Comparison of ENCODE assay signal across 35 mouse cellular contexts in the genomic region with DNA sequence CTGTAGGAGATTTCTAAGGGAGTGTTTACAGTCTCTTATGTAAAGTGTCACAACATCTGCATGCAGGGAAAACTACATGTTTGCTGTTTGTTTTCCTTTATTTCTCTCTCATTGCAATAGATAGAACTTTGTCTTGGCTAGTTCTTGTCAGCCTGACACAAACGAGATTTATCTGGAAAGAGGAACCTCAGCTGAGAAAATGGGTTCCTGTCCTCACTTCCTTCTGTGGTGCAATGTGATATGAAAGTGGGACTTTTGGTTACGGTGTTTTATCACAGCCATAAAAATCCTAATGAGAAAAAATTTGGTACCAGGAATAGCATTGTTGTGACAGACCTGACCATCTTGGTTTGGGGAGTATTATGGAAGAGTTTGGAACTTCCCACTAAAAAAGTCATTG. TPM values are rescaled to one million over a fixed set of nuclear protein-coding genes. Genes with fewer than 3 reads are reported as not detected.
A peak's percentile ranks its signal among the peaks of the same experiment; 100 is the strongest.
DNase-seq lines count a peak whose midpoint lies in the region; ATAC-seq and TF ChIP-seq lines count a peak whose summit lies in the region.
"Had no signal": no experiment of that assay in that cellular context is flagged by ENCODE, and none has a peak within 500 bp of the region (broad histone marks: within the 10 kb centered on the region; RNA-seq: fewer than 3 reads in every experiment).

No protein-coding gene starts in this region.

- ATAC-seq in erythroid progenitor cell, adult 5-6 weeks (replicated peaks; ENCODE audit: low FRiP score, poor library complexity, severe bottlenecking), result no peak
- ATAC-seq: forebrain, embryonic 13.5 days; inflammation-experienced regulatory T-cells, adult 6 months; midbrain, embryonic 16.5 days had no signal

- H3K4me3 ChIP-seq in spleen, adult 2 months (ENCODE audit: extremely low read depth, insufficient read depth, insufficient read length), result no peak overlapping the region
- H3K4me3 ChIP-seq in macrophage (ENCODE audit: inconsistent target), result no peak overlapping the region
- H3K4me3 ChIP-seq: embryonic facial prominence, embryonic 10.5 days; embryonic facial prominence, embryonic 15.5 days; forebrain, embryonic 13.5 days; gastrocnemius, adult 2 months; heart, adult 2 months; heart, embryonic 12.5 days; hindbrain, embryonic 10.5 days; hindbrain, embryonic 15.5 days; layer of hippocampus, adult 2 months; limb, embryonic 10.5 days; limb, embryonic 15.5 days; liver, embryonic 15.5 days; lung, embryonic 15.5 days; myocyte; neural tube, embryonic 12.5 days had no signal

- H3K27me3 ChIP-seq in spleen, adult 2 months (ENCODE audit: control insufficient read depth, insufficient read depth, low read length), result no peaks in the 10 kb centered on the region
- H3K27me3 ChIP-seq in splenic B cell, adult 2 months (ENCODE audit: control insufficient read depth, insufficient read depth, low read length, poor library complexity, severe bottlenecking), result no peaks in the 10 kb centered on the region
- H3K27me3 ChIP-seq: CH12.LX; embryonic facial prominence, embryonic 15.5 days; forebrain, embryonic 13.5 days; heart, embryonic 12.5 days; hindbrain, embryonic 15.5 days; limb, embryonic 15.5 days; liver, embryonic 15.5 days; lung, embryonic 15.5 days; neural tube, embryonic 12.5 days had no signal

- TF ChIP-seq CTCF in spleen, adult 2 months (IDR thresholded peaks at IDR 0.05; ENCODE audit: extremely low read depth, insufficient read depth, insufficient read length, insufficient replicate concordance), result no peak

- DNase-seq in spleen, adult 2 months (ENCODE audit: low read depth in 1 of 2, low spot score in 2 of 2), result no peak
- no peak for DNase-seq in spleen, postnatal 14 days (ENCODE audit: low spot score in 2 of 2)
- peak; percentile 79 for DNase-seq in MEL-GATA-1-ER (ENCODE audit: extremely low read depth, low read depth)
- peak; percentile 68 for DNase-seq in splenic B cell, adult 2 months (ENCODE audit: low read depth, low spot score)
- DNase-seq in kidney, postnatal 4 days, result no peak
- DNase-seq: adrenal gland, postnatal 14 days; cerebellum, adult 11-12 months; cerebellum, postnatal 10 days; gastrocnemius, adult 2 months; gastrocnemius, postnatal 36 days; heart, adult 2 months; kidney, adult 11 months; kidney, postnatal 25 days; right cerebral cortex, postnatal 4 days; thymus, adult 2 months; thymus, postnatal 36 days had no signal

- TF ChIP-seq POLR2A in spleen, adult 2 months (IDR thresholded peaks at IDR 0.05; ENCODE audit: low read depth, low read length), result no peak

- 15% methylated on average over 2 of the region's 2 CpGs for WGBS in spleen, adult 2 months
- WGBS in macrophage (ENCODE audit: missing documents), result 0% methylated on average over 2 of the region's 2 CpGs

- H3K36me3 ChIP-seq in spleen, adult 2 months (ENCODE audit: control insufficient read depth, insufficient read depth, low read length), result peaks cover 5% of the 10 kb centered on the region; the same call in 1 of the 2 replicates
- peaks cover 22% of the 10 kb centered on the region; the same call in 1 of the 2 replicates for H3K36me3 ChIP-seq in macrophage (ENCODE audit: inconsistent target)
- H3K36me3 ChIP-seq in splenic B cell, adult 2 months (ENCODE audit: control insufficient read depth, insufficient read depth, low read length, poor library complexity, severe bottlenecking), result peaks cover 9% of the 10 kb centered on the region; the same call in 1 of the 2 replicates
- H3K36me3 ChIP-seq: embryonic facial prominence, embryonic 10.5 days; embryonic facial prominence, embryonic 15.5 days; heart, embryonic 12.5 days; hindbrain, embryonic 10.5 days; limb, embryonic 10.5 days; limb, embryonic 15.5 days; liver, embryonic 15.5 days; lung, embryonic 15.5 days; neural tube, embryonic 12.5 days had no signal

- no peaks in the 10 kb centered on the region for H3K79me2 ChIP-seq in macrophage (ENCODE audit: inconsistent target)

- H3K27ac ChIP-seq in spleen, adult 2 months (ENCODE audit: insufficient read depth, low read length), result peak overlapping the region; percentile 38; the same call in 1 of the 2 replicates
- H3K27ac ChIP-seq in macrophage, result peak overlapping the region; percentile 57
- H3K27ac ChIP-seq: embryonic facial prominence, embryonic 10.5 days; embryonic facial prominence, embryonic 15.5 days; forebrain, embryonic 13.5 days; gastrocnemius, adult 2 months; heart, adult 2 months; hindbrain, embryonic 10.5 days; hindbrain, embryonic 15.5 days; layer of hippocampus, adult 2 months; limb, embryonic 10.5 days; limb, embryonic 15.5 days; liver, embryonic 15.5 days; lung, embryonic 15.5 days; neural tube, embryonic 12.5 days; stomach, postnatal 0 days had no signal

- peaks cover 5% of the 10 kb centered on the region for H3K4me1 ChIP-seq in spleen, adult 2 months (ENCODE audit: control insufficient read depth, insufficient read depth, insufficient read length)
- H3K4me1 ChIP-seq: embryonic facial prominence, embryonic 10.5 days; embryonic facial prominence, embryonic 15.5 days; forebrain, embryonic 13.5 days; heart, embryonic 12.5 days; hindbrain, embryonic 10.5 days; hindbrain, embryonic 15.5 days; limb, embryonic 10.5 days; limb, embryonic 15.5 days; liver, embryonic 15.5 days; lung, embryonic 15.5 days; neural tube, embryonic 12.5 days had no signal

RNA-seq across cellular contexts. Expression of a gene that starts 18.5 kb away (rescaled TPM):
- 0.94 and 1.2 TPM in 2 replicates for polyA plus RNA-seq in spleen, adult 2 months (2012; rRNA removed)
- 1 to 10 TPM in 18 of 26 experiments, under 1 TPM in 8; 0.29 to 4.9 (median 1.5) TPM for total RNA-seq in macrophage (2018; cell fraction: chromatin; rRNA removed)
- total RNA-seq in macrophage (2018; cell fraction: cytosol; rRNA removed), result 1 to 10 TPM in 3 of 26 experiments, under 1 TPM in 23; 0.05 to 1.2 (median 0.62) TPM
- total RNA-seq in macrophage (2018; cell fraction: nucleus; rRNA removed), result 10 to 100 TPM in 1 of 26 experiments, 1 to 10 TPM in 15, under 1 TPM in 9, not detected in 1; 0.42 to 14.2 (median 1.3) TPM
- polyA plus RNA-seq in macrophage (2018), result 0.65 to 2.4 TPM (median 0.70 TPM) in 3 replicates
- total RNA-seq in erythroid progenitor cell, adult 5-6 weeks (2015; ENCODE audit: low replicate concordance), result 22.7 and 59.5 TPM in 2 replicates
- 47.9 and 59.2 TPM in 2 replicates for total RNA-seq in erythroid progenitor cell, adult 5-6 weeks (2017; ENCODE audit: low replicate concordance)

Comparison
In these comparisons a context has a peak if more than half of its experiments do, and no peak if none do; other contexts are left out.
1. DNase-seq: peak in MEL-GATA-1-ER (single experiment) and splenic B cell, adult 2 months (single experiment); none in spleen, adult 2 months (0 of 2), spleen, postnatal 14 days (0 of 2) and kidney, postnatal 4 days (0 of 2).